14 mouse cellular contexts compared by ENCODE assay signal in the genomic region with DNA sequence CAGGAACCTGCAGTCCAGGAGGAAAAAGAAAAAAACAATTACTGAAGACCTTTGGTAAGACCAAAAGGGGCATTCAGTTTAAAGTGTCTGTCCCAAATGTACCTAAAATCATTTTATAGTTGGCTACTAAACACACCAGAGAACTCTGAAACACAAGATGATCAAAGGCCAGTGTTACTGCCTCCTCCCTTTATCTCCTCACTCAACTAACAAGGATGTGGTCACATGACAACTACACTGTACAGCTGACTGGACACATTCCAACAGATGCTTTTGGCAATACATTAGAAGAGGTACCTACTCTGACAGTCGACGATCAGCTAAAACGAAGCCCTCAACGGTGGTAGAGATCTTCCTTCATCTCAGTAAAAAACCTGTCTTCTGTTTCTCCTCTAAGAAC.
"Had no signal": no experiment of that assay in that cellular context is flagged by ENCODE, and none has a peak within 500 bp of the region (broad histone marks: within the 10 kb centered on the region; RNA-seq: fewer than 3 reads in every experiment).

No protein-coding gene starts in this region.

- H3K4me2 ChIP-seq: liver, embryonic 13.5 days; midbrain, embryonic 12.5 days; neural tube, embryonic 13.5 days; stomach, embryonic 15.5 days had no signal

- H3K9ac ChIP-seq: liver, embryonic 13.5 days; midbrain, embryonic 12.5 days; neural tube, embryonic 13.5 days; stomach, embryonic 15.5 days had no signal

- H3K27ac ChIP-seq: liver, embryonic 13.5 days; midbrain, embryonic 12.5 days; neural tube, embryonic 13.5 days; stomach, embryonic 15.5 days had no signal

- H3K4me3 ChIP-seq: liver, embryonic 13.5 days; midbrain, embryonic 12.5 days; myocyte; neural tube, embryonic 13.5 days; stomach, embryonic 15.5 days had no signal

- H3K4me1 ChIP-seq: liver, embryonic 13.5 days; midbrain, embryonic 12.5 days; stomach, embryonic 15.5 days had no signal

- DNase-seq: liver, embryonic 13.5 days; lung, adult 2 months; lung, postnatal 14 days; lung, postnatal 4 days; retina, postnatal 1 day; right cerebral cortex, postnatal 25 days; spleen, adult 18-20 months; thymus, postnatal 25 days had no signal

- H3K9me3 ChIP-seq: liver, embryonic 13.5 days; midbrain, embryonic 12.5 days; neural tube, embryonic 13.5 days; stomach, embryonic 15.5 days had no signal

- ATAC-seq: hindbrain, embryonic 16.5 days; midbrain, embryonic 16.5 days had no signal

- H3K27me3 ChIP-seq: liver, embryonic 13.5 days; midbrain, embryonic 12.5 days; neural tube, embryonic 13.5 days; stomach, embryonic 15.5 days had no signal
